Mouse (Mus musculus): Measurements from ENCODE around the gene Naa16. TPM values are rescaled to one million over a fixed set of nuclear protein-coding genes. Genes with fewer than 3 reads are reported as not detected.

The Naa16 gene
- polyA plus RNA-seq, 1 experiment: 12.1 TPM

DNA sequence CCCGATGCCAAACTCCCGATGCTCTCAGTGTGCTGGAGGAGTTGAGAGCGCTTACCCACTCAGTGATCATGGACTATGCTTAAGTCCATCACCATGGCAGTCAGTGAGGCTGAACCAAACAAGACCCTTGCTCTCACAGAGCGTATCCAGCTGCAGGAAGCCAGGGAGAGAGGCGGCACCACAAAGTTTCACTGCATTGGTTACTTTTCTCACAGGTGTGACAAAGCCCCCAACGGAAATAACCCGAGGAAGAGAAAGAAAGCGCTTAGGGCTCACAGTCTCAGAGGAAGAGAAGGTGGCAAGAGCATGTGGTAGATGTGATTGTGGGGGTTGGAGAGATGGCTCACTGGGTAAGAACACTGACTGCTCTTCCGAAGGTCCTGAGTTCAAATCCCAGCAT is 110.1 kb downstream of the Naa16 start:
- Histone ChIP-seq H3K4me3 (ENCODE audit: insufficient read depth, low read depth, low read length) (no peak overlapping the region), H3K4me1 (ENCODE audit: control insufficient read depth, insufficient read depth, insufficient read length, low read length) (peaks cover 37% of the 10 kb centered on the region), H3K27ac (replicated peaks; ENCODE audit: low read depth, low read length) (peak overlapping the region; percentile 10; the same call in 1 of the 2 replicates)

DNA sequence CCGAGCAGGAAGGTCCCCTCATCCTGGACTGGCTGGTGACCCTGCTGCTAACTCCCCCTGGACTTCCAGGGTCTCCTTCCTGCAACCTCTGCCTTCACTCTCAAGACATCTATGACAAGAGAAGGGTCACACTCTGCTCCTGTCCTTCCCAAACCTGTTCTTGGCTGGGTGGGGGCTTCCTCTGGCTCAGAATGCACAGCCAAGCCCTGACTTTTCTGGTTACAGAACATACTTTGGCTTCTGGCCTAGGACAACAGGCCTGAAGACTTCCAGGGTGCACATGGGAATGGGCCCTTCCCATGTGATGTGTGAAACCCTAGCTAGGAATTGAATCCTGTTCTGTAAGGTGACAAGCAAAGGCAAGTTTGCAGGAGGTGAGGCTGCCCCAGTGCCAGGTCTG is 111.1 kb downstream of the Naa16 start:
- H3K27ac ChIP-seq (replicated peaks; ENCODE audit: low read depth, low read length): peak overlapping the region; percentile 96
- no peak overlapping the region for H3K4me3 ChIP-seq (ENCODE audit: insufficient read depth, low read depth, low read length)
- H3K4me1 ChIP-seq (ENCODE audit: control insufficient read depth, insufficient read depth, insufficient read length, low read length): peaks cover 37% of the 10 kb centered on the region

DNA sequence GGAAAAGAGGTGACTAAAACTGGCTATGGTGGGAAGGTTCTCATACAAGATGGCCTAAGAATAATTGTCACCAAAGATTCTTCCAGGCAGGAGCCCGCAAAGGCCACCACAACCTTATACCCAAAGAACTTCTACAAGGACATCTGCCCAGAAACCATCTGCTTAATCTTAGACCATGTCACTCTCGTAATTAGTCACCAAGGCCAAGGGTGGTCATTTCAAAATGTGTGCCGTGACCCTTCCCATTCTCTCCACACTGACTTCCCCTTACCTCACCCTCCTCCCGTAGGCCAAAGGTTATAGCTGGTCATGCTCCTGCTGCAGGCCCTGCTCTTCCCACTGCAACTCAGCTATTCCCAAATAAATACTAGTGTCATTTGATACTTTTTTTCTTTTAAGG is 111.7 kb downstream of the Naa16 start:
- Histone ChIP-seq H3K4me3 (ENCODE audit: insufficient read depth, low read depth, low read length) (no peak overlapping the region), H3K4me1 (ENCODE audit: control insufficient read depth, insufficient read depth, insufficient read length, low read length) (peaks cover 40% of the 10 kb centered on the region), H3K27ac (replicated peaks; ENCODE audit: low read depth, low read length) (peak overlapping the region; percentile 96)

DNA sequence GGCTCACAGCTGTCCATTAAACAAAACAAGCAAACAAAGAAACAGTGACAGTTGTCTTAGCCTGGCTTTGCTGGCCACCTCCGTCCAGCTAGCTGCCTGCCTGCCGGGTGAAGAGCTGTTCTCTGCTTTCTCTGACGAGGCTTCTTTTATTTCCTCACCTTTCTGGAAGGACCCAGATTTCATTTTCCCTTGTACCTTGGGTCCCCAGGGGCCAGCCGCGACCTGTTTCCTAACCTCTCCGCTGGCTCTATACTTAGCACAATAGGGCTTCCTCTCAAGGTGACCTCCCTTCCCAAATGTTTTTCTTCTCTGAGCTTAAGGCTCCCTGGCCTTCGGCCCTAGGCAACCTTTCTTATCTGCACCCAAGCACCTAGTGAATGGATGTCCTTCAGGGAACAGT is 112.7 kb downstream of the Naa16 start:
- Histone ChIP-seq H3K27ac (replicated peaks; ENCODE audit: low read depth, low read length) (peak overlapping the region; percentile 96), H3K4me1 (ENCODE audit: control insufficient read depth, insufficient read depth, insufficient read length, low read length) (peaks cover 48% of the 10 kb centered on the region), H3K4me3 (ENCODE audit: insufficient read depth, low read depth, low read length) (no peak overlapping the region)

DNA sequence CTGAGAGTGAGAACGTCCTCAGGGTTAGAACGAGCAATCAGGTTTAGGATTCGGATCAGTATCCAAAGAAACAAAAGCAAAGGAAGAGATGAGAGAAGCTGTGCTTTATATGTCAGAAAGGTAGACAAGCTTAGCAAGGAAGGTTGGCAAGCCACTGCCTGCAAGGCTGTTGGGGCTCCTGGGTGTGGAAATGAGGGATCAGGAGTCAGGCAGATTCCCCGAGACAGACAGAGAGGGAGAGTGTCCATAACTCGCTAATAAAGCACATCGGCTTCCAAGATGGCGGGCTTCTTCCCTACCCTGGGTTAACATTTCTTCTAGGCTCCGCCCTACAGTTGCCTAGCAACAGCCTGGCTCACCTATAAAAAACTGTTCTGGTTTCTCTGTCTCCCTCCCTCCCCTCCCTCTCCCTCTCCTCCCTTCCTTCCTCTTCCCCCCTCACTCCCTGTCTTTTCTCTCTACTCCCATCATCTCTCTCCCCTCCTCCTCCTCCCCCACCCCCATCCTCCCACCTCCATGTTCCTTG is 114.6 kb downstream of the Naa16 start:
- Histone ChIP-seq H3K4me1 (ENCODE audit: control insufficient read depth, insufficient read depth, insufficient read length, low read length) (peaks cover 61% of the 10 kb centered on the region), H3K27ac (replicated peaks; ENCODE audit: low read depth, low read length) (peak overlapping the region; percentile 65), H3K4me3 (ENCODE audit: insufficient read depth, low read depth, low read length) (no peak overlapping the region)

DNA sequence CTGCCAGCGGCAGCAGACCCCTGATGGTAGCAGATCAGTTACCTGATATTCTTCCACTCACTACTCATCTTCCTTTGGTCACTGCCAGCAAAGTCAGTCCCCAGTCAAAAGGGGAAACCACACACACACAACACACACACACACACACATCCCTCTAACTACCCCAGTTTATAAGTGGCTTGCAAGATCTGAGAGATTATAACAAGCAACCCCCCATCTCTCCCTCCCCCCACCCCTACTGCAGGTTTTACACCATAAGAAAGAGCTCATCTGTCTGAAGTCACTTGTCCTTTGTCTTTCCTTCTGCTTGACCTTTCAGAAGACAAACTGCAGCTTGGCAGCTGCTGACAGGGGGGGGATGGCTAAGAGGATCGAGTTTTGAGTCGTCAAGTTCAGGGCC is 115.1 kb downstream of the Naa16 start:
- Histone ChIP-seq H3K4me1 (ENCODE audit: control insufficient read depth, insufficient read depth, insufficient read length, low read length) (peaks cover 61% of the 10 kb centered on the region), H3K4me3 (ENCODE audit: insufficient read depth, low read depth, low read length) (no peak overlapping the region), H3K27ac (replicated peaks; ENCODE audit: low read depth, low read length) (peak overlapping the region; percentile 65)

Other genes with a start within 250 kb of the Naa16 start
- not detected in 2 replicates for gene Zfp957, start 143.4 kb downstream of the Naa16 start, polyA plus RNA-seq (2012; ENCODE audit: insufficient read depth, insufficient read length, missing spikeins)
- gene Rgcc, start 89.1 kb downstream of the Naa16 start, polyA plus RNA-seq (2012; ENCODE audit: insufficient read depth, insufficient read length, missing spikeins): 325 and 446 TPM in 2 replicates
- gene Mtrf1, start 7.0 kb upstream of the Naa16 start, polyA plus RNA-seq (2012; ENCODE audit: insufficient read depth, insufficient read length, missing spikeins): 11.9 and 17.8 TPM in 2 replicates
- gene Kbtbd7, start 35.7 kb upstream of the Naa16 start, polyA plus RNA-seq (2012; ENCODE audit: insufficient read depth, insufficient read length, missing spikeins): 2.8 and 3.5 TPM in 2 replicates
- not detected in 2 replicates for gene Kbtbd6, start 61.1 kb upstream of the Naa16 start, polyA plus RNA-seq (2012; ENCODE audit: insufficient read depth, insufficient read length, missing spikeins)
- gene Elf1, start 90.4 kb upstream of the Naa16 start, polyA plus RNA-seq (2012; ENCODE audit: insufficient read depth, insufficient read length, missing spikeins): 10.0 and 11.5 TPM in 2 replicates
- 25.0 and 28.1 TPM in 2 replicates for gene Wbp4, start 90.7 kb upstream of the Naa16 start, polyA plus RNA-seq (2012; ENCODE audit: insufficient read depth, insufficient read length, missing spikeins)
- gene Sugt1, start 196.9 kb upstream of the Naa16 start, polyA plus RNA-seq (2012; ENCODE audit: insufficient read depth, insufficient read length, missing spikeins): 156 and 182 TPM in 2 replicates

Measured in brown adipose tissue, adult 24 weeks (tissue).